Mouse (Mus musculus) bone marrow macrophage, adult 2 months (primary cell): ENCODE results near the gene Srek1.

Experiments
- CTCF ChIP-seq: IDR thresholded peaks from 2 replicates; pipeline ENCODE4 v1.5.1; 2012; ENCODE audit warnings: low read depth, mild to moderate bottlenecking, low read length, moderate library complexity
- POLR2A ChIP-seq: IDR thresholded peaks from 2 replicates; pipeline ENCODE4 v1.6.1; 2012; ENCODE audit warnings: mild to moderate bottlenecking, low read depth, low read length, borderline replicate concordance

DNA sequence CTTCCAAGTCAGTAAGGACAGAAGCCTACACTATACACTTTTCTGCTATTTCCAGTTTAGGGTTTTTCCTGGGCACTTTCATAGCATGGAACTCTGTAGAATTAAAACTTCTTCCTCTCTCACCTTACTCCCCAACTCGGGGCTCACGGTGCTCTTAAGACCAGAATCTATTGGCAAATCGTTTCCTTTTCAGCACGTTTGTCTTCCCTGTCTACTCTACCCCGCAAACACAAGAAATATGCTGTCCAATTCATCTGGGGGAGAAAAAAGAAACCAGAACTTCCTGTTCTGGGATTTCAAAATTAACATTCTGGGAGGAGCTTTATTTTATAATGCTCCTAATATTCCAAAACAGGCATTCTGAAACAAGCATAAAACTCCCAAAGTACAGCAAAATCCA lies 6.5 kb downstream of the Srek1 start:
- no peak for TF ChIP-seq POLR2A
- TF ChIP-seq CTCF, result no peak
